Mouse (Mus musculus): ENCODE measurements around the gene Tgfb1. TPM values are rescaled to one million over a fixed set of nuclear protein-coding genes. Genes with fewer than 3 reads are reported as not detected.

Gene Tgfb1
- polyA plus RNA-seq (2012): 1,389 and 1,401 TPM in 2 replicates

DNA sequence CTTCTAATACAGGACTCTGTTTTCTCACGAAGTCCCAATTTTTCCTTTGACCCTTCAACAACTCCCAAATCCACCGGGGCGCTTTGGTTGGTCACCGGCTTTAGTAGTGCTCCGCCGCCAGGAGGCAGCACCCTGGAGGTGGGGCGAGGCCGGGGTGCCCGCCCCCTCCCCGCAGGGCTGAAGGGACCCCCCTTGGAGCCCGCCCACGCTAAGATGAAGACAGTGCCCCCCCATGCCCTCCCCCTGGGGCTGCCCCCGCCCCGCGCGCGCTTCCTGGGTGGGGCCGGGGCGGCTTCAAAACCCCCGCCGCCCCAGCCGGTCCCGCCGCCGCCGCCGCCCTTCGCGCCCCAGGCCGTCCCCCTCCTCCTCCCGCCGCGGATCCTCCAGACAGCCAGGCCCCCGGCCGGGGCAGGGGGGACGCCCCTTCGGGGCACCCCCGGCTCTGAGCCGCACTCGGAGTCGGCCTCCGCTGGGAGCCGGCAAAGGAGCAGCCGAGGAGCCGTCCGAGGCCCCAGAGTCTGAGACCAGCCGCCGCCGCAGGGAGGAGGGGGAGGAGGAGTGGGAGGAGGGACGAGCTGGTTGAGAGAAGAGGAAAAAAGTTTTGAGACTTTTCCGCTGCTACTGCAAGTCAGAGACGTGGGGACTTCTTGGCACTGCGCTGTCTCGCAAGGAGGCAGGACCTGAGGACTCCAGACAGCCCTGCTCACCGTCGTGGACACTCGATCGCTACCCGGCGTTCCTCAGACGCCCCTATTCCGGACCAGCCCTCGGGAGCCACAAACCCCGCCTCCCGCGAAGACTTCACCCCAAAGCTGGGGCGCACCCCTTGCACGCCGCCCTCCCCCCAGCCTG is at the start of gene Tgfb1:
Tgfb1 (plus strand) TSS at position 323 of the 852 bp plus-strand sequence.

DNA sequence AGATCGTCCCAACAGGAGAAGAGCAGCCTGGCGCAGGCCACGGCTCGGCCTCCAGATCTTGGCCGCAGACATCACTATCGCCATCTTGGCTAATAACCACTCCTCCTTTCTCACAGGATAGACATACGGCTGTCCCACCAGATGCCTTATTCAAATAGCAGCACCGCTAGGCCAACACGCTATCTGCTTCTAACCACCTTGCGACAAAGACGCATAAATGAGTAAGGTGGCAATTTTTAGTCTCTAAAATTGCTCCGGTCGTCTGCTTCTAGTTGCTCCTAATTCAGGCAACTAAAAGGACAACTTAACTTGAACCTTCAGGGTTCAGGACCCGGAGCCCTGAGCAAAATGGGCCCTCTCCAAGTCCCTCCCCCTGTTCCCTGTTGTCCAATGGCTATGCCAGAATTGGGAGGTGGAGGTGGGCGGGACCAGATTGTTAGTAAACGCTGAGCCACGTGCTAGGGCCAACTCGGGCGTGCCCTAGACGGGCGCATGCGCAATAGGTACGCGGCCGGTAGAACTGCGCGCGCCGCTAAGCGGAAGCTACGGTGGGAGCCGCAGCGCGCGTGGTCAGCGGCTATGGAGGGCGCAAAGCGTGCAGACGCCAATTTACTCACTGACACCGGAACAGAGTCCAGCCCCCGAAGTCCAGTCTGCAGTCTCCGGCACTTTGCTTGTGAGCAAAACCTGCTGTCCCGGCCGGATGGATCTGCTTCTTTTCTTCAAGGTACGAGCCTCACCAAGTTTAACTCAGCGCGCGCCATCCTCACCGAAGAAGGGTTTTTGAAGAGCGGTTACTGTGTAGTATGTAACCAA is 27.9 kb upstream of the Tgfb1 start, which contains the start of the genes Bckdha and Exosc5:
Bckdha (minus strand) TSS at position 325 of the 816 bp plus-strand sequence.
Exosc5 (plus strand) TSS at position 508 of the 816 bp plus-strand sequence.

DNA sequence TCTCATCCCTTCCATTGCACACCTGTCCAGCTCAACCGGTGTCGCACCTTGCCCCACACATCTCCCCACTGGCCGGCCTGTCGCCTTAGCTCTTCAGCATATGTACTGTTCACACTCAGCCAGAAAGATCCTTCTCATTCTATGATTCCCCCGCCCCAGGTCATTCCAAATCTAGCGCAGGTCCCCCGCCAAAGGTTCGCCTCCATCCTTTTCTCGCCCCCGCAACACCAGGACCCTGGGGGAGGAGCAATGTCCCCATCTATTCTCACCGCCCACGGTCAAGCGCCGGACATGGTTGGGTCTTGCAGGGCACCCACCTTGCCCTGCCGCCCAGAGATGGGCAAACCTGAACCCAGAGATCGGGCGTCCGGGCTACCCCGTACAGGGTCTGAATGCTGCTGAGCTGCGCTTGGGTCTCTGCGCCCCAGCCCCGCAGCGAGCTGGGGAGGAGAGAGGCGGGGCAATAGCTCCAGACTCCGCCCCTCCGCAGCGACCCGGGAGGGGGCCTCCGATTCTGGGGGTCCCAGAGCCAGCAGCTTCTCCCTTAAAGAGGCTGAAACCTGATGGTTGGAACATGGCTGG is 12.0 kb upstream of the Tgfb1 start, which contains the start of gene Tmem91:
Tmem91 (minus strand) TSS at position 448 of the 582 bp plus-strand sequence.

DNA sequence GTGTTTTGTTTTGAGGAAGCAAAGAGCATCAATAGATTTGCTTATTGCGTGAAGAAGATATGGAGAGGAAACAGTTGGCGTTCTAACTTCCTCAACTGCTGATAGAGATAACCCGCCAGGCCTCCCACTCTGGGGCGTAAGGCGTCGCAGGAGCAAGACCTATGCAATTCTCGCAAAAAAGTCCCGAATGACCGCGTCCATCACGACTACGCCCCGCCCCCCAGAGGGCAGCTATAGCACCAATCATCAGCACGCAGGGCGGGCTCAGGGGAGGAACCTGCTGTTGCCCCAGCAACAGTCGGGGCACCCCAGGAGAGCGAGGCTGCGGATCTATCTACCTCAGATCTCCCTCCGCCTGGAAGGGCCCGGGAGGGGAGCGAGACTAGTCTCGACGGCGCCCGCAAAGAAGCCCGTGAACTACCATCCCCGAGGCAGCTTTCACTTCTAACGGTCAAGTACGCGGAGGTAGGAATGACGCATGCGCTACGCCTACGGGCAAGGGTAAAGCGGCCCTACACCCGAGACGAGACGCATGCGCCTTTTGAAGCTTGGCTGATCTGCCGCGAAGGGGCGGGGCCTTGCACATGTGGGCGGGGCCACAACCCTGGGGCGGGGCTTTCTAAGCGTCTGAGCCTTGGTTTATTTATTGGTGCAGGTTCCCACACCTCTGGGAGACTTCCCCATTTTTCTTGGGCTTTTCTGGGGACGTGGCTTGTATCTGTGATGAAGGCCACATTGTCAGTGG is 6.1 kb upstream of the Tgfb1 start, which contains the start of gene B9d2:
B9d2 (plus strand) TSS at position 267 of the 745 bp plus-strand sequence.

DNA sequence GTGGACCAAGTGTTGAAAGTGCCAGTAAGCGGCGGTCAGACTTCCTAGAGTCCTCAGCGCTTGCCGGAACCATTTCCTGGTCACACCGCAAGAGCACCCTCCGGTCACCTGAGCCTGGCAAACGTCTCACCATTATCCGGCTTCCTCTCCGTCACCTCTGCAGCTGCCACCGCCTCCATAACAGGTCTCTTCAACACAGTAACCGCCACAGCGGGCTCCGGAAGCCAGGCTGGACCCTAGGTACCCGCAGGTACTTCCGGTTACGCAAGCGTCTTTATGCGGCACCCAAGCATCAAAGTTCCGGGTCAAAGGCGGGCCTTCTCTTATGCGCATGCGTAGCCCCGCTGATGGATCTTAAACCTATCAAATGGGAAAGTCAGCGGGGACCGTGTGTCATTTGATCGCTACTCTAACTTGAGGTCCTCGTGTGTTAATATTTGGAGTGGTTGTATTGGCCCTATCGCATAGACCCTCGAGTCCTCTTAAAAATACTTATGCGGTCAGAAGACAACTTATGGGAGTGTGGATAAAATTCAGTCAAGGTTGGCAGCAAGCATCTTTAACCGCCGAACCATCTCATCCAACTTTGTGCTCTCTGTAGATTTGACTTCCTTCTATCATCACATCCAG is 32.1 kb downstream of the Tgfb1 start, which contains the start of gene Ccdc97:
Ccdc97 (minus strand) TSS at position 301 of the 630 bp plus-strand sequence.

Other genes starting within 250 kb of the Tgfb1 start
- gene Ceacam1, start 209.4 kb upstream of the Tgfb1 start, polyA plus RNA-seq (2012): 3.6 and 5.0 TPM in 2 replicates
- gene Ceacam2, start 147.1 kb upstream of the Tgfb1 start, polyA plus RNA-seq (2012): 0.04 TPM in 1 of 2 replicates, not detected in the other
- gene Erich4, start 71.1 kb upstream of the Tgfb1 start, polyA plus RNA-seq (2012): not detected in 2 replicates
- 46.7 and 53.3 TPM in 2 replicates for gene Dmac2, start 67.6 kb upstream of the Tgfb1 start, polyA plus RNA-seq (2012)
- gene B3gnt8, start 60.3 kb upstream of the Tgfb1 start, polyA plus RNA-seq (2012): 23.4 and 41.7 TPM in 2 replicates
- 101 TPM in 2 replicates for gene Bckdha, start 28.0 kb upstream of the Tgfb1 start, polyA plus RNA-seq (2012)
- 342 and 378 TPM in 2 replicates for gene Exosc5, start 27.8 kb upstream of the Tgfb1 start, polyA plus RNA-seq (2012)
- 0.66 and 0.83 TPM in 2 replicates for gene Tmem91, start 11.8 kb upstream of the Tgfb1 start, polyA plus RNA-seq (2012)
- 95.6 and 108 TPM in 2 replicates for gene B9d2, start 6.2 kb upstream of the Tgfb1 start, polyA plus RNA-seq (2012)
- gene Ccdc97, start 32.1 kb downstream of the Tgfb1 start, polyA plus RNA-seq (2012): 84.5 and 100 TPM in 2 replicates
- gene Hnrnpul1, start 67.8 kb downstream of the Tgfb1 start, polyA plus RNA-seq (2012): 270 and 280 TPM in 2 replicates
- 2.4 TPM in 2 replicates for gene Axl, start 101.7 kb downstream of the Tgfb1 start, polyA plus RNA-seq (2012)
- 0.13 and 0.26 TPM in 2 replicates for gene Cyp2s1, start 129.9 kb downstream of the Tgfb1 start, polyA plus RNA-seq (2012)
- gene Cyp2b10, start 210.6 kb downstream of the Tgfb1 start, polyA plus RNA-seq (2012): not detected in 2 replicates

All from megakaryocyte-erythroid progenitor cell, adult 5 weeks (primary cell).